Mouse (Mus musculus) layer of hippocampus, postnatal 25 days (tissue): ENCODE results near the gene Aff1. TPM values are rescaled to one million over a fixed set of nuclear protein-coding genes. Genes with fewer than 3 reads are reported as not detected.

Experiments used
- DNase-seq, 2 experiments: peaks; one replicate each; pipeline ENCODE4 v3.0.0; 2022; ENCODE audit warnings: mixed read lengths in 2 of 2, low spot score in 1 of 2; ENCODE audit errors: extremely low spot score in 1 of 2
- total RNA-seq, 2 experiments: library from RNA; stranded (reverse); gene quantifications; 2 replicates each; pipeline ENCODE4 v1.2.3; 2021

Gene Aff1
- total RNA-seq, 2 experiments from 2014 or later = 14.1 to 14.2 TPM

GRCm38 (mm10) chr5:103828304-103828703 is 136.1 kb downstream of the Aff1 start:
- no peak for DNase-seq

- no peak for DNase-seq
These were observed 136.6 kb downstream of the Aff1 start for GRCm38 (mm10) chr5:103828729-103829128.

- no peak for DNase-seq
These were observed 137.0 kb downstream of the Aff1 start for GRCm38 (mm10) chr5:103829158-103829557.

GRCm38 (mm10) chr5:103830886-103831285 is 138.7 kb downstream of the Aff1 start:
- no peak for DNase-seq

GRCm38 (mm10) chr5:103835471-103836147 is 143.4 kb downstream of the Aff1 start:
- DNase-seq = no peak

GRCm38 (mm10) chr5:103836148-103836784 is 144.1 kb downstream of the Aff1 start:
- no peak for DNase-seq

GRCm38 (mm10) chr5:103838550-103839264 is 146.5 kb downstream of the Aff1 start:
- no peak for DNase-seq

GRCm38 (mm10) chr5:103839265-103839626 is 147.1 kb downstream of the Aff1 start:
- no peak for DNase-seq

- DNase-seq = peak in 1 of 2 experiments; percentile 66
These were observed 151.8 kb downstream of the Aff1 start for GRCm38 (mm10) chr5:103843938-103844337.

GRCm38 (mm10) chr5:103845418-103846153 is 153.4 kb downstream of the Aff1 start:
- DNase-seq = peak; percentile 25 to 27

GRCm38 (mm10) chr5:103846154-103846551 is 154.0 kb downstream of the Aff1 start:
- no peak for DNase-seq

GRCm38 (mm10) chr5:103846609-103847008 is 154.4 kb downstream of the Aff1 start:
- no peak for DNase-seq

- DNase-seq = no peak
These were observed 156.4 kb downstream of the Aff1 start for GRCm38 (mm10) chr5:103848546-103848945.

- no peak for DNase-seq
These were observed 160.8 kb downstream of the Aff1 start for GRCm38 (mm10) chr5:103852756-103853549.

- peak in 1 of 2 experiments; percentile 38 for DNase-seq
These were observed 162.1 kb downstream of the Aff1 start for GRCm38 (mm10) chr5:103854041-103854806.

- no peak for DNase-seq
These were observed 162.6 kb downstream of the Aff1 start for GRCm38 (mm10) chr5:103854807-103855194.

GRCm38 (mm10) chr5:103855483-103856211 is 163.5 kb downstream of the Aff1 start:
- DNase-seq = no peak

GRCm38 (mm10) chr5:103856286-103857009 is 164.3 kb downstream of the Aff1 start:
- DNase-seq = no peak
